Mouse (Mus musculus) heart, embryonic 14.5 days (tissue): ENCODE results near the gene Trim80. TPM values are rescaled to one million over a fixed set of nuclear protein-coding genes. Genes with fewer than 3 reads are reported as not detected.

ENCODE experiments used
- ATAC-seq: fragments of 200-750 bp; cut with Nextera tagmentation; 2 replicates; pipeline ENCODE4 v1.8.0; 2017; ENCODE audit warnings: low read depth, moderate TSS enrichment; ENCODE audit not compliant: insufficient number of reproducible peaks, insufficient read depth, low FRiP score
- H3K27ac ChIP-seq, 2 experiments: fragments of 200-500 bp in 1 of 2; fragments of 300-500 bp in 1 of 2; sonication (generic) in 1 of 2; replicated peaks in 1 of 2; 2 replicates each; pipeline ENCODE4 v1.5.1; 2012 to 2014; ENCODE audit warnings: low read depth in 2 of 2, low read length in 2 of 2, control low read depth in 1 of 2, mild to moderate bottlenecking in 1 of 2, mixed read lengths in 1 of 2; ENCODE audit not compliant: control insufficient read depth in 1 of 2, insufficient read depth in 1 of 2
- H3K27me3 ChIP-seq: fragments of 300-500 bp; sonication (generic); 2 replicates; pipeline ENCODE4 v1.6.1; 2014; ENCODE audit warnings: mild to moderate bottlenecking, low read length, control low read depth; ENCODE audit not compliant: control insufficient read depth, insufficient read depth
- H3K36me3 ChIP-seq: fragments of 300-500 bp; sonication (generic); 2 replicates; pipeline ENCODE4 v1.6.1; 2014; ENCODE audit warnings: mild to moderate bottlenecking, control low read depth, low read length, mixed read lengths; ENCODE audit not compliant: control insufficient read depth, insufficient read depth
- H3K4me1 ChIP-seq, 2 experiments: fragments of 200-500 bp in 1 of 2; fragments of 300-500 bp in 1 of 2; sonication (generic) in 1 of 2; 2 replicates each; pipeline ENCODE4 v1.6.1; 2012 to 2014; ENCODE audit warnings: low read length in 2 of 2, control low read depth in 1 of 2, mixed read lengths in 1 of 2; ENCODE audit not compliant: control insufficient read depth in 2 of 2, insufficient read depth in 2 of 2
- H3K4me2 ChIP-seq: fragments of 300-500 bp; sonication (generic); 2 replicates; pipeline ENCODE4 v1.6.1; 2014; ENCODE audit warnings: mild to moderate bottlenecking, low read length
- H3K4me3 ChIP-seq, 2 experiments: fragments of 200-500 bp in 1 of 2; fragments of 300-500 bp in 1 of 2; sonication (generic) in 1 of 2; 2 replicates each; pipeline ENCODE4 v1.5.1; 2012 to 2014; ENCODE audit warnings: low read length in 2 of 2, mild to moderate bottlenecking in 2 of 2, control low read depth in 1 of 2, low read depth in 1 of 2, moderate library complexity in 1 of 2; ENCODE audit not compliant: control insufficient read depth in 1 of 2, insufficient read depth in 1 of 2
- H3K9ac ChIP-seq: fragments of 300-500 bp; sonication (generic); 2 replicates; pipeline ENCODE4 v1.6.1; 2014; ENCODE audit warnings: mild to moderate bottlenecking, low read length
- H3K9me3 ChIP-seq: fragments of 300-500 bp; sonication (generic); 2 replicates; pipeline ENCODE4 v1.6.1; 2016; ENCODE audit warnings: low read length, control low read depth; ENCODE audit not compliant: control insufficient read depth
- WGBS: fragments of 180-500 bp; shearing (Covaris S2); extraction: QIAGEN DNeasy Blood & Tissue Kit; methylation state at CpG from one replicate; pipeline ENCODE4 v1.1.7; 2014; 5-methylcytosine and 5-hydroxymethylcytosine counted together
- polyA plus RNA-seq: library from polyadenylated mRNA; unstranded; fragments of >200 nt; fragmentation: Nextera tagmentation; extraction: Ambion mirVana; gene quantifications from 2 replicates; pipeline ENCODE4 v1.2.1, GENCODE M21; 2014

The Trim80 gene
- polyA plus RNA-seq, 1 experiment from 2014 or later: 0.14 TPM

DNA sequence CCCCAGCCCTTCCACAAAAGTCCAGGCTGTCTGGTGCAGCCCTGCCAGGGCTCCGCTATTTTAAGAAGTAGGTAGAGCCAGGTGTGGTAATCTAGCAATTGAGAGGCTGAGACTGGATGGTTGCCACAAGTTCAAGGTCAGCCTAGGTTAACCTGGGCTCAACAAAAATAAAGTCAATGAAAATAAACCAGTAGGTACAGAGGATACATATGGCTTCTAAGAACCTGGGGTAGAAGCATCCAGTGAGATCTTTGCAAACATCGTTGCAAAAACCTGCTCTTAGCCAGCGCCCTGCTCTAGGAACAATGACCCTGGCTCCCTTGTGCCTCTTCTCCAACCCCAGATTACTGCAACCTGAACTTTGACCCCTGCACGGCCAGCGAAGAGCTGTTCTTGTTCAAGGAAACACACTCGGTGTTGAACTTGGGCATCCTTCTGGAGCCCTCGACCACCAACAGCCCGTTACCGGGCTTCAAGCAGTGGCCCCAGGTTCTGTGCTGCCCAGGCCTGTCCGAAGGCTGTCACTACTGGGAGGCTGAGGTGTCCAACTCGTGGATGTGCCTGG is 7.1 kb downstream of the Trim80 start:
- Histone ChIP-seq H3K4me3 (no peak overlapping the region), H3K4me2 (peak overlapping the region; percentile 41; the same call in 1 of the 2 replicates), H3K4me1 (peaks cover 19 to 28% of the 10 kb centered on the region in 2 experiments), H3K9ac (no peak overlapping the region), H3K27ac (peak overlapping the region; percentile 42 to 81; a peak in 3 of 4 replicates), H3K9me3 (no peaks in the 10 kb centered on the region), H3K27me3 (no peaks in the 10 kb centered on the region), H3K36me3 (no peaks in the 10 kb centered on the region)
- 83% methylated on average over 11 of the region's 11 CpGs for WGBS
- no peak for ATAC-seq

DNA sequence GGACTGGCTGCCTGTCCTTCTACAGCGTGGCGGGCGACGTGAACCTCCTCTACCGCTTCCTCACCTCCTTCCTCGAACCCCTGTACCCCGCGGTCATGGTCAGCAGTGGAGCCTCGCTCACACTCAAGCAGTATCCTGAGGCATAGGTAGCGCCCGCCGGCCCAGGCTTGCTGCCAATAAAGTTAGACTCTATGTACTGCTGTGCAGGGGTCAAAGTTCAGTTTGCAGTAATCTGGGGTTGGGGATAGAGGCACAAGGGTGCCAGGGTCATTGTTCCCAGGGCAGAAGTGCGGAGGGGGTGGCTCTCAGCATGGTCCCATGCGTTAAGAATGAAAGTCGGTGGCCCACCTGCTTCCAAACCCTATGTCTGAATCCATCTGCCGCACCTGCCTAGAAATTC is 7.7 kb downstream of the Trim80 start:
- no peak overlapping the region for H3K4me2 ChIP-seq
- WGBS: 90% methylated on average over 16 of the region's 16 CpGs

DNA sequence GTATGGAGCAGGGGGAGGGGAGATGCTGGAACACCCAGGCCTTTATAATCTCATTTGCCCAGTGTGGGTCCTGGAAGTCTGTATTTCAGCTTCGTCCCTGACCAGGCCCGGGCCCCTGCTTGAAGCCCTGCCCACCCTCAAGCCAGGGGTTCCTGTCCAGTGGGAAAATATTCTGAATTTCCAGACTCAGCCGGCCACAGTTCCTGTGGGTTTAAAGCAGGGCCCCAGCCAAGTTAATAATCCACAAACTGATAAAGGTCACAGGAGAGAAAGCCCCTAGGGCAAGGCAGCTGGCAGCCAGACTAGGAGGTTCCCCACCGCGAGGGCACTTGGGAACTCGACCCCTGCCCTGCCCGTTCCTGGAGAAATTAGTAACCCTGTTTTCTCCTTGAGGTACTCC is 8.7 kb downstream of the Trim80 start:
- H3K4me1 ChIP-seq: peaks cover 25 to 33% of the 10 kb centered on the region in 2 experiments
- no peak overlapping the region for H3K27ac ChIP-seq
- 64% methylated on average over 7 of the region's 7 CpGs for WGBS
- ATAC-seq: no peak
- no peak overlapping the region for H3K4me2 ChIP-seq
- no peak overlapping the region for H3K9ac ChIP-seq
- H3K4me3 ChIP-seq: no peak overlapping the region
- H3K36me3 ChIP-seq: no peaks in the 10 kb centered on the region
- H3K9me3 ChIP-seq: no peaks in the 10 kb centered on the region
- H3K27me3 ChIP-seq: no peaks in the 10 kb centered on the region

More for the DNA sequence above, 7.7 kb downstream of the Trim80 start:
- Histone ChIP-seq H3K27ac (no peak overlapping the region), H3K4me3 (no peak overlapping the region), H3K36me3 (no peaks in the 10 kb centered on the region), H3K9ac (no peak overlapping the region), H3K27me3 (no peaks in the 10 kb centered on the region), H3K9me3 (no peaks in the 10 kb centered on the region), H3K4me1 (peaks cover 19 to 28% of the 10 kb centered on the region in 2 experiments)
- no peak for ATAC-seq

DNA sequence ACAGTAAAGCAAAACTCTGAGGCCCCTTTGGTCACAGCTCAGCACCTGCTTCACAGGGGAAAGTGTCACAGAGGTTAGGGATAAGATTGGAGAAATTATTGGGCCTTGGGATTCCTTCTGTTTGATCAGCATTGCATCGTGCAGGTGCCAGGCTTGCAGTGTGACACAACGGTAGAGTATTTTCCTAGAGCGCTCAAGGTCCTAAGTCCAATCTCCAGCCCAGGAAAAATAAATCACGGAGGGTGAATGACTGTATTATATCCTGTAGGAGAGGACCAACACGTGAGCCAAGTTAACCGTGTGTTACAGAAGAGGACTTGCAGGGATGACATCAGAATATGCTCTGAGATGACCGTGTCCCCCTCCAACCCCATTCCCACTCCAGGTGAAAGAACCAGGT is 9.8 kb downstream of the Trim80 start:
- Histone ChIP-seq H3K27me3 (no peaks in the 10 kb centered on the region), H3K9me3 (no peaks in the 10 kb centered on the region), H3K4me2 (no peak overlapping the region), H3K4me3 (no peak overlapping the region), H3K27ac (no peak overlapping the region), H3K9ac (no peak overlapping the region), H3K36me3 (no peaks in the 10 kb centered on the region), H3K4me1 (peaks cover 25 to 33% of the 10 kb centered on the region in 2 experiments)
- no peak for ATAC-seq
- WGBS: 89% methylated on average over 7 of the region's 7 CpGs

DNA sequence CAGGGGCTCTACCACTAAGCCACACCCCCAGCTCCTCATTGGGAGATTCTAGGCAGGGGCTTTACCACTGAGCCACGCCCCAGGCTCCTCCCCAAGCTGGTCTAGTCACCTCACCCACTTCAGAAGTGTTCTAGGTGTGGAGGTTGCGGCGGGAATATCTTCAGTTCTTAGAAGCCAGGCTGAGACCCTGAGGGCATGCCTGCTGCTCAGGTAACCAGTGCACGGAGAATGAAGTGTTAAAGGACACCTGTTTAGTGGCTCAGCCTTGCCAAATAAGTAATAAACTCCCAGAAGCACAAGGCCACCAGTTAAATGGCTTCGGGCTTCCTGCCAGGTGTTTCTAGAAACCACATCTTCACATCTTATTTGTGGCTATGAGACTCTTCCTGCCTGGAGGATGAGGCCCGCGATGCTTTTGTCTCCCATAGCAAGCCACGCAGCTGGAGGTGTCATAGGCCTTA is 11.5 kb downstream of the Trim80 start:
- H3K4me2 ChIP-seq: no peak overlapping the region
- no peak overlapping the region for H3K9ac ChIP-seq
- no peaks in the 10 kb centered on the region for H3K36me3 ChIP-seq

DNA sequence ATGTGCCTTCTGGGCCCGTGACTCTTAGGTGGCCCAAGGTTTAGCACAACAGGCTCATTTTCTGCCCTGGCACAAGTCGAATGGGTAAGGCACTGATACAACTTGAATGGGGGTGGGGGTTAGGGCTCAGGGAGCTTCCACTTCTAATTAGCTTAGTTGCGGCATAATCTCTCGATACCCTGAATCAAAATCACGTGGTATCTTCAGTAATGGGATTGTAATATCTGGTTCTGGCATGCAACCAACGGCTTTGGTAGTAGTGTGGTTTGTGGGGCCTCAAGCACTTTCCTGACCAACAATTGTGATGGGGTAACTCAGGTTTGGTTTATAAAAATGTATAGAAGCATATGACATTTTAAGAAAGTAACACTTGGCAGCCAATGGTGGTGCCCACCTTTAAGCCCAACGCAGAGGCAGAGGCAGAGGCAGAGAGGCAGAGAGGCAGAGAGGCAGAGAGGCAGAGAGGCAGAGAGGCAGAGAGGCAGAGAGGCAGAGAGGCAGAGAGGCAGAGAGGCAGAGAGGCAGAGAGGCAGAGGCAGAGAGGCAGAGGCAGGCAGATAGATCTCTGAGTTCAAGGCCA is 12.0 kb downstream of the Trim80 start:
- Histone ChIP-seq H3K36me3 (no peaks in the 10 kb centered on the region), H3K9me3 (no peaks in the 10 kb centered on the region), H3K4me2 (no peak overlapping the region), H3K4me1 (peaks cover 18 to 23% of the 10 kb centered on the region in 2 experiments), H3K27me3 (no peaks in the 10 kb centered on the region), H3K9ac (no peak overlapping the region), H3K27ac (no peak overlapping the region), H3K4me3 (no peak overlapping the region)
- no peak for ATAC-seq
- WGBS: 80% methylated on average over 7 of the region's 7 CpGs

More for the DNA sequence above, 11.5 kb downstream of the Trim80 start:
- no peaks in the 10 kb centered on the region for H3K27me3 ChIP-seq
- ATAC-seq: no peak
- no peak overlapping the region for H3K27ac ChIP-seq
- H3K9me3 ChIP-seq: no peaks in the 10 kb centered on the region
- no peak overlapping the region for H3K4me3 ChIP-seq
- 86% methylated on average over 8 of the region's 8 CpGs for WGBS
- H3K4me1 ChIP-seq: peaks cover 19 to 25% of the 10 kb centered on the region in 2 experiments

DNA sequence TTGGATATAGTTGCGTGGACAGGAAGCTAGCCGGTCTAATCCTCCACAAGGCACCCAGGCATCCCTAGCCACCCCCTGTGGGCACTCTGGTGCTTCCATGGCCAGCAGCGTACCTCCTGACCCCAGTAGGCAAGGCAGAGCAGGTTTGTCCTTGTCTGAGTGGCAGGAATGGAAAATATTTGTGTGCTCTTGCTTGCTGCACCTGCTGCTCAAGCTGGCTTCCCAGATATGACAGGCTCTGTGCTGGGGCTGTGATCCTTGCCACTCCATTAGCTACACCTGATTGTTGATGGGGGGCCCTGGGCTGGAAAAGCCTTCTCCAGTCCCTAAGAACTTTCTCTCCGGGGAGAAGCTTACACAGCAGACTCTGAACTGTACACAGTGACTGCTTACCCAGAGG is 13.0 kb downstream of the Trim80 start:
- no peak overlapping the region for H3K4me2 ChIP-seq
- ATAC-seq: no peak
- WGBS: 50% methylated on average over 4 of the region's 4 CpGs
- H3K27ac ChIP-seq: no peak overlapping the region
- H3K9me3 ChIP-seq: no peaks in the 10 kb centered on the region
- H3K9ac ChIP-seq: no peak overlapping the region; the same call in 1 of the 2 replicates
- H3K4me3 ChIP-seq: no peak overlapping the region
- no peaks in the 10 kb centered on the region for H3K27me3 ChIP-seq
- H3K4me1 ChIP-seq: peaks cover 17 to 21% of the 10 kb centered on the region in 2 experiments
- no peaks in the 10 kb centered on the region for H3K36me3 ChIP-seq
